Mouse (Mus musculus) kidney, adult 9 months (tissue): ENCODE data around the gene Gm20937.
"Not testable (repeated sequence)": the region's sequence is repeated elsewhere in the genome, so short reads cannot be mapped to it uniquely, and the experiment has no call there.

Source experiments
- DNase-seq: peaks from one replicate; pipeline ENCODE4 v3.0.0; 2022

Gene Gm20937

GRCm38 (mm10) chrY:68294798-68295197 is at the start of gene Gm20937:
TSS of gene Gm20937 (minus strand) at chrY:68294898.
- not testable (repeated sequence) for DNase-seq
